Mouse (Mus musculus) E14TG2a.4 (cell line): ENCODE measurements around the gene Erfe.

Experiments
- CTCF ChIP-seq: conservative IDR thresholded peaks from 2 replicates; pipeline ENCODE4 v1.5.1; 2014; ENCODE audit warnings: low read length
- NANOG ChIP-seq: IDR thresholded peaks from 2 replicates; pipeline ENCODE4 v1.6.1; 2014; ENCODE audit warnings: borderline replicate concordance, low read length, mixed read lengths
- POU5F1 ChIP-seq: IDR thresholded peaks from 2 replicates; pipeline ENCODE4 v1.6.1; 2014; ENCODE audit warnings: low read length, borderline replicate concordance

DNA sequence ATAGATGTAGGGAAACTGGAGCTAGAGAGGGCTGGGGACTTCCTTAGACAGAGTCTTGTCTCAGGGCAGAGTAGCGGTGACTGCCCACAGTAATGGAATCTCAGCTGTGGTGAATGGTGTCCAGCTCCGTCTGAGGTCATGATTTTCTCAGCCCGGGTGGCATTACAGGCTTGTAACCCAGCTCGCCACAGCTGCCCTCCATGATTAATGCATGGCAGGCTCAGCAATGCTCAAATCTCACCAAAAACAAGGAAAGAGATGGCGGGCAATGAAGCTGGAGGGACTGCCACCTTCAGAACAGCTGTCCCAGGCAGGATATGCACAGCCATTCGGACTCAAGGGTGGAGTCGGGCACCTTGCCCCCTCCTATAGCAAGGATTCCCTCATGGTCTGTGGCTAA, 28.9 kb upstream of the Erfe start:
- no peak for TF ChIP-seq CTCF
- TF ChIP-seq NANOG = no peak
- no peak for TF ChIP-seq POU5F1
